Mouse (Mus musculus) heart, postnatal 0 days (tissue): ENCODE measurements around the gene Rbpms2.
"Not testable (repeated sequence)": the region's sequence is repeated elsewhere in the genome, so short reads cannot be mapped to it uniquely, and the experiment has no call there.

Source experiments
- CTCF ChIP-seq: IDR thresholded peaks from 2 replicates; pipeline ENCODE4 v1.5.1; 2016; ENCODE audit warnings: antibody characterized with exemption, control low read depth, low read depth
- EP300 ChIP-seq: IDR thresholded peaks from 2 replicates; pipeline ENCODE4 v1.6.1; 2016; ENCODE audit warnings: antibody characterized with exemption, low read depth

DNA sequence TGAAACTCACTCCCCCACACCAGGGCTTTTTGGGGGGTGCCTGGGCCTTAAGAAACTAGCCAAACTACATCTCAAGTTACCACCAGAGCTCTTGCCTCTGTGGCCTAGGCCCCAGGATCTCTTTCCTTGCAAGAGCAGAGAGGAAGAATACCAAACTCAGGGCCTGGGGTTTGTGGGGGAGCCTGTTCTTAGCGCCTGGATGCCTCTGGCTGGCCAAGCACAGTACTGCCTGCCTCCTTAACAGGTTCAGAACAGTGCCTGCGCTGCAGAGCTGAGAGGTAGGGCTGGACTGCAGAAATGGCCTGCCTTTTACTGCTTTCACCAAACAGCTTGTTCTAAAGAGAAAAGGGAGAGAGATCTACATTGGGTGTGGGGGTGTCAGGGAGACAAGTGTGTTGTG, 60.4 kb downstream of the Rbpms2 start:
- not testable (repeated sequence) for TF ChIP-seq CTCF, EP300
